Mouse (Mus musculus) testis, adult 2 months (tissue): Measurements from ENCODE around the gene Cish. TPM values are rescaled to one million over a fixed set of nuclear protein-coding genes. Genes with fewer than 3 reads are reported as not detected.

Source experiments
- H3K27ac ChIP-seq: fragments of 200-500 bp; 2 replicates; pipeline ENCODE4 v1.5.1; 2012; ENCODE audit warnings: low read depth, low read length; ENCODE audit not compliant: control insufficient read depth, insufficient read depth
- H3K27me3 ChIP-seq: fragments of 200-500 bp; 2 replicates; pipeline ENCODE4 v1.6.1; 2012; ENCODE audit warnings: mild to moderate bottlenecking, low read length, moderate library complexity; ENCODE audit not compliant: control insufficient read depth, insufficient read depth
- H3K36me3 ChIP-seq: fragments of 200-500 bp; 2 replicates; pipeline ENCODE4 v1.6.1; 2012; ENCODE audit warnings: mild to moderate bottlenecking, low read length; ENCODE audit not compliant: control insufficient read depth, insufficient read depth
- H3K4me1 ChIP-seq: fragments of 200-500 bp; 2 replicates; pipeline ENCODE4 v1.6.1; 2012; ENCODE audit warnings: low read length; ENCODE audit not compliant: control insufficient read depth, insufficient read depth
- H3K4me3 ChIP-seq: fragments of 200-500 bp; 2 replicates; pipeline ENCODE4 v1.5.1; 2012; ENCODE audit warnings: low read depth, mild to moderate bottlenecking, low read length, moderate library complexity, mixed read lengths; ENCODE audit not compliant: control insufficient read depth
- CTCF ChIP-seq: fragments of 200-500 bp; IDR thresholded peaks from 2 replicates; pipeline ENCODE4 v1.5.1; 2012; ENCODE audit warnings: low read depth, mild to moderate bottlenecking, inconsistent platforms, low read length, moderate library complexity; ENCODE audit not compliant: control insufficient read depth, insufficient read depth, insufficient replicate concordance
- POLR2A ChIP-seq: fragments of 200-500 bp; IDR thresholded peaks from 2 replicates; pipeline ENCODE4 v1.6.1; 2012; ENCODE audit warnings: low read depth, mild to moderate bottlenecking, inconsistent platforms, low read length, moderate library complexity; ENCODE audit not compliant: control insufficient read depth
- polyA plus RNA-seq: library from polyadenylated mRNA; depleted of rRNA; stranded (reverse); fragments of >200 nt; gene quantifications from 2 replicates; pipeline ENCODE4 v1.2.3, GENCODE M21; 2012

The Cish gene
- polyA plus RNA-seq, 1 experiment, result 2.7 TPM

GRCm38 (mm10) chr9:107267721-107268402 lies 28.0 kb upstream of the Cish start:
- Histone ChIP-seq H3K4me3 (no peak overlapping the region), H3K36me3 (no peaks in the 10 kb centered on the region), H3K4me1 (no peaks in the 10 kb centered on the region), H3K27me3 (no peaks in the 10 kb centered on the region), H3K27ac (no peak overlapping the region)
- no peak for TF ChIP-seq CTCF

GRCm38 (mm10) chr9:107269772-107270171 lies 26.1 kb upstream of the Cish start:
- H3K36me3 ChIP-seq, result no peaks in the 10 kb centered on the region
- H3K4me3 ChIP-seq, result no peak overlapping the region
- no peaks in the 10 kb centered on the region for H3K4me1 ChIP-seq
- TF ChIP-seq CTCF (no peak), POLR2A (no peak)
- no peaks in the 10 kb centered on the region for H3K27me3 ChIP-seq
- H3K27ac ChIP-seq, result no peak overlapping the region

GRCm38 (mm10) chr9:107271177-107271938 lies 24.5 kb upstream of the Cish start:
- Histone ChIP-seq H3K4me1 (no peaks in the 10 kb centered on the region), H3K27ac (no peak overlapping the region), H3K27me3 (no peaks in the 10 kb centered on the region), H3K36me3 (no peaks in the 10 kb centered on the region), H3K4me3 (no peak overlapping the region)
- no peak for TF ChIP-seq POLR2A
- TF ChIP-seq CTCF, result no peak

GRCm38 (mm10) chr9:107272284-107272683 lies 23.5 kb upstream of the Cish start:
- Histone ChIP-seq H3K27me3 (no peaks in the 10 kb centered on the region), H3K4me3 (no peak overlapping the region), H3K36me3 (no peaks in the 10 kb centered on the region), H3K4me1 (no peaks in the 10 kb centered on the region), H3K27ac (no peak overlapping the region)
- no peak for TF ChIP-seq CTCF
- TF ChIP-seq POLR2A, result no peak

- no peaks in the 10 kb centered on the region for H3K4me1 ChIP-seq
- H3K4me3 ChIP-seq, result no peak overlapping the region
- TF ChIP-seq POLR2A, result no peak
- no peak overlapping the region for H3K27ac ChIP-seq
- H3K36me3 ChIP-seq, result no peaks in the 10 kb centered on the region
- H3K27me3 ChIP-seq, result no peaks in the 10 kb centered on the region
These were observed 22.6 kb upstream of the Cish start for GRCm38 (mm10) chr9:107273184-107273583.

DNA sequence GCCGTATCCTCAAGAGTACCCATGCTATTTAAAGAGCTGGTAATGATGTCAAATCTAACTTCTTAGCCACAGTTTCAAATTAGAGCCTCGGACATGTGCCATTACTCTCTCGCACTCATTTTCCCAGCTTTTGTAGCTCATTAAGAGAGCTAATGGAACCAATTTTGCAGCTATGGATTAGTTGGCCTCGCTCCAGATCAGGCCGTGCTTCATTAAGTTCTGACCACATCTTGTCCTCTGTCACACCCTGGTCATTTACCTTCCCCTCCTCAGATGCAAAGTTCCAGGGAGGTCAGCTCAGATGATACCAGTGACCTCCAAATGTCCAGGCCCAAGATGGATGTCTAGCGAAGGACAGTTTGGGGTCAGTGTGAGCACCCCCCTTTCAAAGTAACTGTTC lies 21.1 kb upstream of the Cish start:
- Histone ChIP-seq H3K4me1 (no peaks in the 10 kb centered on the region; the same call in 1 of the 2 replicates), H3K27me3 (no peaks in the 10 kb centered on the region), H3K4me3 (no peak overlapping the region), H3K36me3 (no peaks in the 10 kb centered on the region), H3K27ac (no peak overlapping the region)
- TF ChIP-seq POLR2A, result no peak
- TF ChIP-seq CTCF, result no peak

DNA sequence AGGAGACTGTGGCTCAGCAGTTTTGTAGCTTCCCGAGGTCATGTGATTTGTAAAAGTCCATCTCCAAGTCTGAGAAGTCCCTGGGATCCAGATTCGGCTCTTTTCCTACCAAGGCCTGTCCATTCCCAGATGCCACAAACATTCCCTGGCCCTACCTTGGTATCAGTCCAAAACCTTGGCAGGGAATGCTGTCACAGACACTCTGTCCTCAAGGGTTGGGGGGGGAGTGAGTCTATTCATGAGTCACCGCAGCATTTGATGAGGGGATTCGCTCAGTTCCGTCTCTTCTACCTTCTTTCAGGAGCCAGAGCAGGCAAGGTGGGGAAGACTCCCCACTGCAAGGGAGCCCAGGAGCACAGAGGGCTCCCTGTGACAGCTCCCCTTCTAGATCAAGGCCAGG lies 20.1 kb upstream of the Cish start:
- Histone ChIP-seq H3K27me3 (no peaks in the 10 kb centered on the region), H3K27ac (no peak overlapping the region), H3K4me3 (no peak overlapping the region), H3K36me3 (no peaks in the 10 kb centered on the region), H3K4me1 (no peaks in the 10 kb centered on the region; the same call in 1 of the 2 replicates)
- no peak for TF ChIP-seq POLR2A
- TF ChIP-seq CTCF, result no peak

GRCm38 (mm10) chr9:107277603-107278002 lies 18.2 kb upstream of the Cish start:
- H3K27me3 ChIP-seq, result no peaks in the 10 kb centered on the region
- no peaks in the 10 kb centered on the region for H3K36me3 ChIP-seq
- no peak overlapping the region for H3K27ac ChIP-seq
- H3K4me1 ChIP-seq, result no peaks in the 10 kb centered on the region; the same call in 1 of the 2 replicates
- no peak overlapping the region for H3K4me3 ChIP-seq
- TF ChIP-seq POLR2A, result no peak
- no peak for TF ChIP-seq CTCF
